Mouse (Mus musculus): ENCODE data around the gene Cdkn2d.

DNA sequence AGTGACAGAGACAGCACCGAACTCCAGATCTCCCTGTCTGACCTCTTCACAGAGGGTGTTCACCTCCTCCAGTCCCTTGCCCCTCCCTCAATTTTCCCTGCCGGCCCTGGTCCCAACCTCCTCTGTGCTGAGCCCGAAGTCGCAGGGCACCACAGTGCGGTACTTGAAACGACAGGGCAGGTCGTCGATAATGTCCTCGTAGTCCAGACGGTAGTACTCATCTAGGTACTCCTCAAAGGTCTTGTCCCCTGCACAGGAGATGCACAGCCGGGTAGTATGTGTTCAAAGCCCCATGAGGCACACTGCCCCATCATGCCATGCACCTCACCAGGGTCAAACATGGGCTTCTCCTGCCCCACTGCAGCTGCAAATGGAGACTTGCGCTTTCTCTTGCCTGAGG is 15.5 kb downstream of the Cdkn2d start:
- TF ChIP-seq CTCF (IDR thresholded peaks at IDR 0.05) (no peak), EP300 (IDR thresholded peaks at IDR 0.05) (no peak)

All from lung, postnatal 0 days (tissue).